Mouse (Mus musculus): ENCODE measurements around the gene Prkar2a.

Gene Prkar2a

GRCm38 (mm10) chr9:108689106-108689505 lies at the start of gene Prkar2a:
TSS of gene Prkar2a (plus strand) at chr9:108689314.
- no peak for TF ChIP-seq GATA4 (IDR thresholded peaks at IDR 0.05; ENCODE audit: insufficient replicate concordance, low read length)

- no peak for TF ChIP-seq GATA4 (IDR thresholded peaks at IDR 0.05; ENCODE audit: insufficient replicate concordance, low read length)
Observed at GRCm38 (mm10) chr9:108639825-108640224, 49.3 kb upstream of the Prkar2a start.

- no peak for TF ChIP-seq GATA4 (IDR thresholded peaks at IDR 0.05; ENCODE audit: insufficient replicate concordance, low read length)
Observed at GRCm38 (mm10) chr9:108648166-108648565, 40.9 kb upstream of the Prkar2a start.

- TF ChIP-seq GATA4 (IDR thresholded peaks at IDR 0.05; ENCODE audit: insufficient replicate concordance, low read length), result peak; percentile 31; the same call in 1 of the 2 replicates
Observed at GRCm38 (mm10) chr9:108648611-108649560, 40.2 kb upstream of the Prkar2a start, which contains the start of gene Arih2. TSS of gene Arih2 (minus strand) at chr9:108649386.

- no peak for TF ChIP-seq GATA4 (IDR thresholded peaks at IDR 0.05; ENCODE audit: insufficient replicate concordance, low read length)
Observed at GRCm38 (mm10) chr9:108649561-108650440, 39.3 kb upstream of the Prkar2a start.

GRCm38 (mm10) chr9:108654566-108655464 lies 34.3 kb upstream of the Prkar2a start:
- no peak for TF ChIP-seq GATA4 (IDR thresholded peaks at IDR 0.05; ENCODE audit: insufficient replicate concordance, low read length)

GRCm38 (mm10) chr9:108661677-108662612 lies 27.2 kb upstream of the Prkar2a start, which contains the start of gene Slc25a20:
TSS of gene Slc25a20 (plus strand) at chr9:108662088.
- TF ChIP-seq GATA4 (IDR thresholded peaks at IDR 0.05; ENCODE audit: insufficient replicate concordance, low read length), result no peak

GRCm38 (mm10) chr9:108662660-108663059 lies 26.5 kb upstream of the Prkar2a start:
- TF ChIP-seq GATA4 (IDR thresholded peaks at IDR 0.05; ENCODE audit: insufficient replicate concordance, low read length), result peak; percentile 62; the same call in 1 of the 2 replicates

- no peak for TF ChIP-seq GATA4 (IDR thresholded peaks at IDR 0.05; ENCODE audit: insufficient replicate concordance, low read length)
Observed at GRCm38 (mm10) chr9:108669875-108670274, 19.2 kb upstream of the Prkar2a start.

GRCm38 (mm10) chr9:108673151-108673550 lies 16.0 kb upstream of the Prkar2a start:
- TF ChIP-seq GATA4 (IDR thresholded peaks at IDR 0.05; ENCODE audit: insufficient replicate concordance, low read length), result no peak

- TF ChIP-seq GATA4 (IDR thresholded peaks at IDR 0.05; ENCODE audit: insufficient replicate concordance, low read length), result no peak
Observed at GRCm38 (mm10) chr9:108680026-108680425, 9.1 kb upstream of the Prkar2a start.

- TF ChIP-seq GATA4 (IDR thresholded peaks at IDR 0.05; ENCODE audit: insufficient replicate concordance, low read length), result no peak
Observed at GRCm38 (mm10) chr9:108686475-108686887, 2.6 kb upstream of the Prkar2a start.

- no peak for TF ChIP-seq GATA4 (IDR thresholded peaks at IDR 0.05; ENCODE audit: insufficient replicate concordance, low read length)
Observed at GRCm38 (mm10) chr9:108687181-108687580, 1.9 kb upstream of the Prkar2a start.
